Mouse (Mus musculus) cerebellum, postnatal 4 days (tissue): ENCODE results near the gene Rbfox1.

Source experiments
- DNase-seq, 2 experiments: peaks; one replicate each; pipeline ENCODE4 v3.0.0; 2022; ENCODE audit warnings: low spot score in 2 of 2, mixed read lengths in 1 of 2

Rbfox1 gene

GRCm38 (mm10) chr16:7354116-7354515 lies 1469.0 kb downstream of the Rbfox1 start:
- no peak for DNase-seq

- DNase-seq, result no peak
Observed at GRCm38 (mm10) chr16:7359043-7359442, 1473.9 kb downstream of the Rbfox1 start.

GRCm38 (mm10) chr16:7360706-7361105 lies 1475.6 kb downstream of the Rbfox1 start:
- DNase-seq, result no peak

GRCm38 (mm10) chr16:7365878-7366277 lies 1480.7 kb downstream of the Rbfox1 start:
- DNase-seq, result no peak

- DNase-seq, result no peak
Observed at GRCm38 (mm10) chr16:7374146-7374545, 1489.0 kb downstream of the Rbfox1 start.

DNA sequence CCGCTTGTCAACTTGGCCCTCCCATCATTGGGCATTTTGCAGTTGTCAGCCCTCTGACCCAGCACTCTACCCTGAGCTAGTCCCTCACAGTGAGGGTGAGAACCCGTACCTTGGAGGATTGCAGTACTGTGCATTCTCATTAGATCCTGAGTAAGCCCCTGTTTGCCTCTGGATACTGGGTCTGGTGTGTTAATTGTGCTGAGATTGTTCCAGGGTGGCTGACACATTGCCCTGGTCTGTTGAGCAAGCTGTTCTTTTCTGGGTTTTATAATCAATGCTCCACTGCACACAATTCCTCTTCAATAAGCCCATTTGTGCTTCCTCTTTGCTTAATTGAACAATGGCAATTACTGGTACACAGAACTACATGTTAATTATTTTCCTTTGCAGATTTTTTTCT lies 1489.5 kb downstream of the Rbfox1 start:
- DNase-seq, result no peak

DNA sequence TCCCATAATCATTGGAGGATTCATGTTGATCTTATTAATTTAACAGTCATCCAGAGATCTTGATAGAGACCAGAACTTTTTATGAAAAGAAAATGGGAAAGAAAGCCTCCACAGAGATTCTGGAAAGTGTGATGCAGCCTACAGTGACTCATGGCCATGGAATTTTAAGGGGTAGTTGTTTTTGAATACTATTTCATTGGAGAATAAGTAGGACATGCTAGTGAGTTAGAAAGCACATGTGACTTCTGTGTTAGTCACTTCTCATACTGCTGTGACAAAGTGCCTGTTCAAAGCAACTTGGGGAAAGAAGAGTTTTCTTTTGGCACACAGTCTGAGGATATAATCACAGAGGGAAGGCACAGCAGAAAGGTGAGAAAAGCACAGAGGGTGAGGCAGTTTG lies 1510.9 kb downstream of the Rbfox1 start:
- DNase-seq, result no peak

GRCm38 (mm10) chr16:7404766-7405492 lies 1519.8 kb downstream of the Rbfox1 start:
- no peak for DNase-seq

DNA sequence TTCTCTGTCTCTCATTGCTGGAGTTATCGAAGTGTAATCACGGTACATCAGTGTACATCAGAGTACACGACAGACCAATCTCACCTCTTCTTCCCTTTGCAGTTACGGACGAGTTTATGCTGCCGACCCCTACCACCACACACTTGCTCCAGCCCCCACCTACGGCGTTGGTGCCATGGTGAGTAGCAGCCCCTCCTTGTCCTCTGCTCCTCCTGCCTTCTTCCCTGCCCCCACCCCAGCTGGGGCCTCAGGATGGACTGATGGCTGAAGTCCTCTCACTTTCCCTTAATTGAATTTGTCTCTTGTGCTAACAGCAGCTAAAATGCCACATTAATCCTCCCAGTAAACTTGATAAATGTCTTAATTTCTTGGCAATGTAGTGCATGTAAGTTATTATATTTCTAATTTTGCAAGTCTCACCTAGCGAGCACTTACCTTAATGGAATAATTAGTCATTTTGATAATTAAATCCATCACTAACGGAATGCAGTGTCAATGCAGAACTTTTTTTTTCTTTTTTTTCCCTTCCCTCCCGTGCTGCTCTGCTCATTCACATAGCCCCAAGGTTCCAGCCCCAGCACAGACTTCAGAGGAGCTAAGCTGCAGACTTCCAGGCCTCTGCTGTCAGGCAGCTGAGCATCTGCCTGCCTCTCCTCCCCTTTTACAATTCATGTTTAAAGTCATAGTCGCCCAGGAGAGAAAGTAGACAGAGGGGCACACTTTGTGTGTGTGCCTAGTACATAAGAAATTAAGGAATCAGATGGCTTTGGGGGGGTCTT lies 1522.9 kb downstream of the Rbfox1 start:
- DNase-seq, result no peak

- peak in 1 of 2 experiments; percentile 6 for DNase-seq
Observed at GRCm38 (mm10) chr16:7419655-7420281, 1534.6 kb downstream of the Rbfox1 start.

- DNase-seq, result no peak
Observed at GRCm38 (mm10) chr16:7425386-7426089, 1540.4 kb downstream of the Rbfox1 start.

DNA sequence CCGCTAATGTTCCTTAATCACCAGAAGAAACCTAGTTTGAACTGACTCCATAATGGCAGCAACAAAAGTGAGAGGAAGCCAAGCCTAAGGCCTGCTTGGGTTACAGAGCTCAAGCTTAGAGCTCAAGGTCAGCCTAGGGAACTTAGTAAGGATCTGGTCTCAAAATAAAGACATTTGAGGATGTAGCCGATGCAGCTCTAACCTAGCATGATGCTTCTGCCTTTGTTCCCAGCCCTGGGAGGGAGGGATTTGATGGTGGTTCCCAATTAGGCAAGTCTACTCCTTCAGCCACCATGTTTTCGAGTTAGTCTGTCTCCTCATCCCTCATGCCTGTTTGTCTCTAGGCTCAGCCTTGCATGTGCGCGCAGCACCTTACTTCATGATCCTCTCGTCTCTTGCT lies 1548.1 kb downstream of the Rbfox1 start:
- no peak for DNase-seq

DNA sequence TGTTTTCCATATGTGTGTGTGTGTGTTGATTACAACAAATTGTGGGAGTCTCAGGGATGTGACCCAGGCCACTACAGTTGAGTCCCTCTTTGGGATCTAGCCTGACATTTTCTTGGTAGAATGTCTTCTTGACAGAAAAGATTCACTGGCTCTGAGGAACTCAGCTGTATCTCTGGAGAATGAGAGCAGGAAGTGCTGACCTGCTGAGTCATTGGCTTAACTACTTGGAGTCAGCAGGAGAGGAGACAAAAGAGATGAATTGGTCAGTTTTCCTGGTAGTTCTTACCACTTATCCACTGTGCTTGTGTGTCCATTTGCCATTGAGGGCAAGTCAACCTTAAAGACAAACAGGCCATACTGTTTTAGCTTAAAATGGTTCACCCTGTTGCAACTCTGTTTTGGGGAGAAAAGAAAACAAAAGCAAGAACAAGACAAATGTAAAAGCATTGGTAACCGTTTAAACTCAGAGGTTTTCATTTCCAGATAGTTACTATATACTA lies 1561.7 kb downstream of the Rbfox1 start:
- DNase-seq, result no peak

GRCm38 (mm10) chr16:7447718-7448649 lies 1562.8 kb downstream of the Rbfox1 start:
- peak in 1 of 2 experiments; percentile 32 for DNase-seq

DNA sequence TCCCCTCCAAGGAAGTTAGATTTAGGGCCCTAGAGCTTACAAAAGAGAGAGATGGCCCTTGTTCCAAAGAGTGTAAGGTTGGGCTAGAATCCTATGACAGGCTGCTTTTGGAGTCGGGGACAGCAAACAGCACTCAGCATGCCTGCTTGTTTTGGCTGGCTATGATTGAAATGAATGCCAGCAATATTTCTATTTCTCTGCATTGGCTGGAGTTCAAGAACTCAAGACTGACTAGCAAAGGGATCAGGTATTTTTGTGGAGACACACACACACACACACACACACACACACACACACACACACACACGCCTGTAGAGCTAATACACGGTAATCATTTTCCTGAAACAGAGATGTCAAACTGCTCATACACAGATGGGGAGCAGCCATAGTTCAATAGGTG lies 1566.0 kb downstream of the Rbfox1 start:
- DNase-seq, result peak in 1 of 2 experiments; percentile 14

DNA sequence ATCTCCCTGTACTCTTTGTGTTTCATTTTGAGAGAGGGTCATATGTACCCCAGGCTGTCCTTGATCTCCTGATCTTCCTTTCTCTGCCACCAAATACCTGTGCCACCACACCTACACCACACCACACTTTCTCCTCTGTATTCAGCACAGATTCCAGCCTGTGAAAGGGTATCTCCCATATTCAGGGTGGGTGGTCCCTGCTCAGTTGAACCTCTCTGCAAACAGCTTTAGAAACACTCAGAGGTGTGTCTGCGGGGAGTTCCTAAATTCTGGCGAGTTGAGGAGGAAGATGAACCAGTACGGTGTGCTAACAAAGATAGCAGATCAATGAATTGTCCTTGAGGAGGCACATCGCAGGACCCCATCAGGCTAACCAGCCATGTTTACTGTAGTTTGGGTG lies 1572.4 kb downstream of the Rbfox1 start:
- no peak for DNase-seq
